Mouse (Mus musculus) erythroblast, adult 5-6 weeks (primary cell): ENCODE results near the gene Dynll1. TPM values are rescaled to one million over a fixed set of nuclear protein-coding genes. Genes with fewer than 3 reads are reported as not detected.

Source experiments
- ATAC-seq: replicated peaks from 2 replicates; pipeline ENCODE4 v1.8.0; 2016; ENCODE audit warnings: moderate number of reproducible peaks, mild to moderate bottlenecking, moderate TSS enrichment, inconsistent platforms; ENCODE audit not compliant: poor library complexity, low FRiP score, severe bottlenecking
- total RNA-seq, 2 experiments: library from RNA; stranded (forward) in 1 of 2; stranded (reverse) in 1 of 2; fragments of 150-400 nt in 1 of 2; fragments of 200-764, 138-1000 nt in 1 of 2; gene quantifications; 2 replicates each; pipeline versions ENCODE4 v1.2.3 to v1.2.4; 2015 to 2017; ENCODE audit warnings: low replicate concordance in 2 of 2

Dynll1 gene
- total RNA-seq, 2 experiments from 2014 or later, result 61.4 to 181 TPM

- 0 out of 2 replicates have a peak, but pooled peaks have one; percentile 11 for ATAC-seq
These were observed 28.6 kb downstream of the Dynll1 start for GRCm38 (mm10) chr5:115271931-115272811.

DNA sequence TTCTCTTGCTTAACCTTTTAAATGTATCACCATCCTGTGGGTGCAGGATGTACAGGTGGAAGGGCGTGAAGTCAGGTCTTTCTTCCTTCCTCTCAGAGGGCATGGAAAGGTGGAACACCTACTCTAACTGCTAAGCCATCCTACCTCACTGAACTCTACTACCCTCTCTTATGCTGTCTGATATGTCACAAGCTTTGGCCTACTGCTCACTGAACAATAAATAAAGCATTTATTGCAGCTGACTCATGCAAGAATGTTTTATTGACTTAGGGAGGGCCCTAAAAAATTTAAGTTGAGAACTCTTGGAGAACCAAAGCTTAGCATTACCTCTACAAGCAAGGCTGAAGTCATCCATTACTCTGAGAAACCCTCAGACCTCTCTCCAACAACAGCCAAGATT lies 30.8 kb downstream of the Dynll1 start:
- no peak for ATAC-seq

GRCm38 (mm10) chr5:115268266-115268665 lies 32.5 kb downstream of the Dynll1 start:
- ATAC-seq, result no peak

DNA sequence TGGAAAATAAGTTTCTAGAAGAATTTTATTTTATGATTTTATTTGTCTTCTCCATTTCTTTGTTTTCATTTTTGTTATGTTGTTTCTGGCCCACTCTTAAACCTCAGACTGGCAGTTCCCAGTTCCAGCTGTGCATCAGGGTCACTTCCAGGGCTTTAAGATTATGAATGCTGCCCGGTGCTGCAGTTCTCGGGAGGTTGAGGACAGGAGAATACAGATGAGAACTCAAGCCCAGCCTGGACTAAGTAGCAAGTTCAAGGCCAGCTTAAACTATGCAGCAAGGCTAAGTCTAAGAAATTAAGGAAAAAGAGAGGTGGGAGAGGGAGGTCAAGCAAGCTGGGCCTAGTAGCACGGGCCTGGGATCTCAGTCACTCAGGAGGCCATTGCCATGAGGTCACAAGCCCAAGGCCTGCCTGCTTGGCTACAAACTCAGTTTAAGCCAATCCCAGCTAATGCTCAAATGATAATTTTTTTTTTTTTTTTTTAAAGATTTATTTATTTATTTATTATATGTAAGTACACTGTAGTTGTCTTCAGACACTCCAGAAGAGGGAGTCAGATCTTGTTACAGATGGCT lies 33.2 kb downstream of the Dynll1 start:
- peak; percentile 26 for ATAC-seq

DNA sequence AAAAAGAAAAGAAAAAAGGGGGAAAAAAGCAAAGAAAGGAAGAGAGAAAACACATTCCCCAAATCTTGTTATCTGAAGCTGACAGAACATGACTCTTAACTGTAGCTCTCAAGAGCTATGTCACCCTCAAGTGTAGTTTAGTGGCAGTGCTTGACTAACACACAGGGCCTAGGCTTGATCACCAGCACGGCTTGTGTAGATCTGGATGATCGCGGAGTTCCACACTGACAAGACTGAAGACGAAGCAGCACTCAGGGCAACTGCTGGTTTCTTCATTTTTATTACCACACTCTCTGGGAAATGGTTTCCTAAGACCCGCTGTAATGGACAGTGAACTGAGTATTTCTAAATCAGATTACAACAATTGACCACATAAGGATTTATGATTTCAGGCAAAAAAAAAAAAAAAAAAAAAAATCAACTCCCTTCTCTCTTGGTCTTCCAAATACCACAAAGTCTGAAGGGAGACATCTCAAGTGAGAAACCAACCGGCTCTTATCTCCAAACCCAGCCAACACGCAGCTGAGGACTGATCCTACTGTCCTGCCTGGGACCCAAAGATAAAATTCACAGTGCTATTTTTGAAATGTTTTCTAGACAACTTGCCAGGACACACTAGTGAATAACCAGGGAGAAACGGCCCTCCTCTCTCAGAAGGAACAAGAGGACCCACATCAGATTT lies 33.9 kb downstream of the Dynll1 start:
- peak; percentile 73 for ATAC-seq

DNA sequence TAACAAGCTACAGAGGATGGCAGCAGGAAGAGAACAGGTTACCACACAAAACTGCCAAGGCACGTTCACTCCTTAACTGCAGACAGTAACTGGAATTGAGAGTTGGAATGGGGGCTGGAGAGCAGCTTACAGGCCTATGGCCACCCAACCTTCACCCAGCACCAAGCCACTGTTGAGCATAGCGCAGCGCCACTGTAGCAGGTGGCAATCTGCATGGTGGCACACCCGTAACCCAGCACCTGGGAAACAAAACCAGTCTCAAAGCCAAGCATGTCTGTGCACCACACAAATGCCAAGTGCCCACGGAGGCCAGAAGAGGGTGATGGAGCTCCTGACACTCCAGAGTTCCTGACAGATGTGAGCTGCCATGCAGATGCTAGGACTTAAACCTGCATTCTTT lies 34.5 kb downstream of the Dynll1 start:
- ATAC-seq, result peak; percentile 29

DNA sequence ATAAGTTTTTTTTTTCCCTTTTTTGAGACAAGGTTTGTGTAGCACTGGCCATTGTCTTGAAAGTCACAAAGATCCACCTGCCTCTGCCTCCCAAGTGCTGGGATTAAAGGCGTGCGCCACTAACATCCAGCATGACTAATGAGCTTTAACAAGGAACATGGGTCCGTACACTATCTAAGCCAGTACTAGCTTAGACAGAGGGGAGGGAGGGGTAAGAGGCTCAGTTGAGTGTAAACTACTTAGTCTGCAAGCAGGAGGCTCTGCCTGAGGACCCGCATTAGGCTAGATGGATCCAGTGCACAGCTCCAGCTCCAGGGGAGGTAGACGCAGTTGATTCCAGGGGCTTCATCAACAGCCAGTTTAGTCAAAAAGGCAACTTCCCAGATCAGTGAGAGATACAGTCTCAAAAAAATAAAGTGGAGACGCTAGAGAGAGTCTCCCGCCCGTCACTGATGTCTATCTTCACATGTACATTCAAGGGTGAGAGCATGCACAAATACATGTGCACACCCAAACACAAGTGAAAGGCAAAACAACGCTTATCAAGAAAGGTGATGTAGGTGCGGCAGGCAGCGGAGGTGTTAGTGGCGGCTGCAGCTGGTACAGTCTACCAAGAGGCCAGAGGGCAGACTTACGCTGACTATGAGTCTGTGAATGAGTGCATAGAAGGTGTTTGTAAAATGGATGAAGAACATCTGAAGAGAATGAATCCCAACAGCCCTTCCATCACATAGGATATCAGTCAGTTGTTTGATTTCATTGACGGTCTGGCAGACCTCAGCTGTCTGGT lies 38.1 kb downstream of the Dynll1 start:
- ATAC-seq, result no peak

DNA sequence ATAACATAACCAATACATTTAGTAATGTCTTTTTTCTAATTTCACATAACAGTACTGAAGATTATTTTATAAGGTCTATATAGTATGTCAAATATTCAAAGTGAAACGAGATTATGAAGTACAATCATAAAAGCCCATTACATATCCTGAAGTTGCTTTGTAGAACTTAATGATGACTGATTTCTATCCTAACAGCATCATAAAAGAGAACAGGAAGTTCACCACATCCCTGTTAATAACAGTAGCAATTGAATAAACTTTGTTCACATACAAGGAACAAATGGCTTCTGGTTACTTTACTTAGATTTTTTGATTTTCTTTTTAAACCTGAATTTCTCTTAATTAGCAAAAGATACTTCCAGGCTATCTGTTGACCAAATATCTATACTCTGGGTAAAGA lies 38.9 kb downstream of the Dynll1 start:
- no peak for ATAC-seq

- no peak for ATAC-seq
These were observed 39.7 kb downstream of the Dynll1 start for GRCm38 (mm10) chr5:115261141-115261540.

- no peak for ATAC-seq
These were observed 40.4 kb downstream of the Dynll1 start for GRCm38 (mm10) chr5:115260356-115260755.

- no peak for ATAC-seq
These were observed 43.8 kb downstream of the Dynll1 start for GRCm38 (mm10) chr5:115256909-115257546.

DNA sequence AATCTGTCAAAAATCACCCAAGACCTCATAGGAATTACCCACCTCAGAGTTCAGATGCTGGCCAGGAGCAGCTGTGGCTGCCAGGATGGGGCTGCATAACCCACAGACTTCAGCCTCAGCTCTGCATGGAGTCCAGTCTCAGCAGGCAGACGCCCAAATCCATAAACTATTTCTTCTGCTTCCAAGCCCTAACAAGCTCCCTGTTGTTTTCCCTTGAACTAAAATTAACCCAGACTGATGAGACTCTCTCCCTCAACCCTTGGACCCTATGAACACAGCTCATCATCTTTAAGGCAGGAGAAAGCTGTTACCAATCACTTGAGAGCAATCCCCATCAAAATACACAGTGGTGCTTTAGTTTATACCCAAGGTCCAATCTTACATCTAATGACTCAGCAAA lies 45.3 kb downstream of the Dynll1 start:
- no peak for ATAC-seq

Other genes starting within 250 kb of the Dynll1 start
- not detected in 2 replicates for gene Gm10401, start 202.7 kb downstream of the Dynll1 start, total RNA-seq (2015; ENCODE audit: low replicate concordance)
- gene Gm10401, start 202.7 kb downstream of the Dynll1 start, total RNA-seq (2017; ENCODE audit: low replicate concordance), result 1.1 TPM in 1 of 2 replicates, not detected in the other
- 2.3 and 8.8 TPM in 2 replicates for gene Acads, start 181.7 kb downstream of the Dynll1 start, total RNA-seq (2015; ENCODE audit: low replicate concordance)
- gene Acads, start 181.7 kb downstream of the Dynll1 start, total RNA-seq (2017; ENCODE audit: low replicate concordance), result 2.3 and 5.7 TPM in 2 replicates
- 0.63 and 2.3 TPM in 2 replicates for gene Unc119b, start 166.0 kb downstream of the Dynll1 start, total RNA-seq (2015; ENCODE audit: low replicate concordance)
- gene Unc119b, start 166.0 kb downstream of the Dynll1 start, total RNA-seq (2017; ENCODE audit: low replicate concordance), result 0.60 and 3.5 TPM in 2 replicates
- 43.5 and 51.9 TPM in 2 replicates for gene Mlec, start 142.8 kb downstream of the Dynll1 start, total RNA-seq (2015; ENCODE audit: low replicate concordance)
- gene Mlec, start 142.8 kb downstream of the Dynll1 start, total RNA-seq (2017; ENCODE audit: low replicate concordance), result 34.8 and 42.3 TPM in 2 replicates
- gene Cabp1, start 106.6 kb downstream of the Dynll1 start, total RNA-seq (2015; ENCODE audit: low replicate concordance), result 0.19 TPM in 1 of 2 replicates, not detected in the other
- gene Cabp1, start 106.6 kb downstream of the Dynll1 start, total RNA-seq (2017; ENCODE audit: low replicate concordance), result not detected in 2 replicates
- 20.1 and 41.5 TPM in 2 replicates for gene Pop5, start 65.2 kb downstream of the Dynll1 start, total RNA-seq (2015; ENCODE audit: low replicate concordance)
- 5.9 and 26.6 TPM in 2 replicates for gene Pop5, start 65.2 kb downstream of the Dynll1 start, total RNA-seq (2017; ENCODE audit: low replicate concordance)
- 505 and 538 TPM in 2 replicates for gene Rnf10, start 28.1 kb downstream of the Dynll1 start, total RNA-seq (2015; ENCODE audit: low replicate concordance)
- gene Rnf10, start 28.1 kb downstream of the Dynll1 start, total RNA-seq (2017; ENCODE audit: low replicate concordance), result 1,329 and 1,906 TPM in 2 replicates
- gene Coq5, start 21.3 kb downstream of the Dynll1 start, total RNA-seq (2015; ENCODE audit: low replicate concordance), result 1.7 and 2.5 TPM in 2 replicates
- 8.3 and 12.3 TPM in 2 replicates for gene Coq5, start 21.3 kb downstream of the Dynll1 start, total RNA-seq (2017; ENCODE audit: low replicate concordance)
- gene Srsf9, start 26.2 kb upstream of the Dynll1 start, total RNA-seq (2015; ENCODE audit: low replicate concordance), result 25.5 and 41.1 TPM in 2 replicates
- 29.1 and 32.1 TPM in 2 replicates for gene Srsf9, start 26.2 kb upstream of the Dynll1 start, total RNA-seq (2017; ENCODE audit: low replicate concordance)
- 15.0 and 18.4 TPM in 2 replicates for gene Gatc, start 40.2 kb upstream of the Dynll1 start, total RNA-seq (2015; ENCODE audit: low replicate concordance)
- gene Gatc, start 40.2 kb upstream of the Dynll1 start, total RNA-seq (2017; ENCODE audit: low replicate concordance), result 1.8 and 4.1 TPM in 2 replicates
- 9.6 and 9.8 TPM in 2 replicates for gene Triap1, start 40.2 kb upstream of the Dynll1 start, total RNA-seq (2015; ENCODE audit: low replicate concordance)
- gene Triap1, start 40.2 kb upstream of the Dynll1 start, total RNA-seq (2017; ENCODE audit: low replicate concordance), result 2.8 and 7.7 TPM in 2 replicates
- gene Cox6a1, start 48.0 kb upstream of the Dynll1 start, total RNA-seq (2015; ENCODE audit: low replicate concordance), result 164 and 167 TPM in 2 replicates
- gene Cox6a1, start 48.0 kb upstream of the Dynll1 start, total RNA-seq (2017; ENCODE audit: low replicate concordance), result 24.7 and 54.8 TPM in 2 replicates
- gene Msi1, start 128.6 kb upstream of the Dynll1 start, total RNA-seq (2015; ENCODE audit: low replicate concordance), result not detected in 2 replicates
- gene Msi1, start 128.6 kb upstream of the Dynll1 start, total RNA-seq (2017; ENCODE audit: low replicate concordance), result not detected in 2 replicates
- not detected in 2 replicates for gene Pla2g1b, start 165.3 kb upstream of the Dynll1 start, total RNA-seq (2015; ENCODE audit: low replicate concordance)
- gene Pla2g1b, start 165.3 kb upstream of the Dynll1 start, total RNA-seq (2017; ENCODE audit: low replicate concordance), result not detected in 2 replicates
- gene Sirt4, start 183.7 kb upstream of the Dynll1 start, total RNA-seq (2015; ENCODE audit: low replicate concordance), result 3.1 and 5.9 TPM in 2 replicates
- 0.60 and 2.0 TPM in 2 replicates for gene Sirt4, start 183.7 kb upstream of the Dynll1 start, total RNA-seq (2017; ENCODE audit: low replicate concordance)
- gene Pxn, start 205.7 kb upstream of the Dynll1 start, total RNA-seq (2015; ENCODE audit: low replicate concordance), result 18.8 and 38.5 TPM in 2 replicates
- gene Pxn, start 205.7 kb upstream of the Dynll1 start, total RNA-seq (2017; ENCODE audit: low replicate concordance), result 14.8 and 57.5 TPM in 2 replicates